Mouse (Mus musculus) bone marrow macrophage, adult 2 months (primary cell): ENCODE data around the gene Amn. TPM values are rescaled to one million over a fixed set of nuclear protein-coding genes. Genes with fewer than 3 reads are reported as not detected.
A peak's percentile ranks its signal among the peaks of the same experiment; 100 is the strongest.

Experiments used
- H3K27ac ChIP-seq: 2 replicates; pipeline ENCODE4 v1.5.1; 2012; ENCODE audit warnings: low read depth, low read length; ENCODE audit not compliant: insufficient read depth
- H3K4me1 ChIP-seq: 2 replicates; pipeline ENCODE4 v1.6.1; 2012; ENCODE audit warnings: low read length; ENCODE audit not compliant: control insufficient read depth, insufficient read depth
- H3K4me3 ChIP-seq: 2 replicates; pipeline ENCODE4 v1.5.1; 2012; ENCODE audit warnings: mild to moderate bottlenecking, low read length, moderate library complexity; ENCODE audit not compliant: insufficient read depth
- CTCF ChIP-seq: IDR thresholded peaks from 2 replicates; pipeline ENCODE4 v1.5.1; 2012; ENCODE audit warnings: low read depth, mild to moderate bottlenecking, low read length, moderate library complexity
- POLR2A ChIP-seq: IDR thresholded peaks from 2 replicates; pipeline ENCODE4 v1.6.1; 2012; ENCODE audit warnings: mild to moderate bottlenecking, low read depth, low read length, borderline replicate concordance
- polyA plus RNA-seq: library from polyadenylated mRNA; stranded (reverse); fragments of >200 nt; gene quantifications from 2 replicates; pipeline ENCODE4 v1.2.4, GENCODE M21; 2012; ENCODE audit not compliant: missing spikeins, insufficient read depth, insufficient read length

Amn gene
- polyA plus RNA-seq, 1 experiment = not detected

- Histone ChIP-seq H3K27ac (no peak overlapping the region), H3K4me3 (no peak overlapping the region), H3K4me1 (no peaks in the 10 kb centered on the region)
- TF ChIP-seq POLR2A = no peak
- no peak for TF ChIP-seq CTCF
Observed at GRCm38 (mm10) chr12:111265212-111265611, 5.7 kb upstream of the Amn start.

GRCm38 (mm10) chr12:111266592-111266991 is 4.3 kb upstream of the Amn start:
- Histone ChIP-seq H3K4me3 (no peak overlapping the region), H3K4me1 (no peaks in the 10 kb centered on the region), H3K27ac (no peak overlapping the region)
- TF ChIP-seq POLR2A = no peak
- TF ChIP-seq CTCF = no peak

DNA sequence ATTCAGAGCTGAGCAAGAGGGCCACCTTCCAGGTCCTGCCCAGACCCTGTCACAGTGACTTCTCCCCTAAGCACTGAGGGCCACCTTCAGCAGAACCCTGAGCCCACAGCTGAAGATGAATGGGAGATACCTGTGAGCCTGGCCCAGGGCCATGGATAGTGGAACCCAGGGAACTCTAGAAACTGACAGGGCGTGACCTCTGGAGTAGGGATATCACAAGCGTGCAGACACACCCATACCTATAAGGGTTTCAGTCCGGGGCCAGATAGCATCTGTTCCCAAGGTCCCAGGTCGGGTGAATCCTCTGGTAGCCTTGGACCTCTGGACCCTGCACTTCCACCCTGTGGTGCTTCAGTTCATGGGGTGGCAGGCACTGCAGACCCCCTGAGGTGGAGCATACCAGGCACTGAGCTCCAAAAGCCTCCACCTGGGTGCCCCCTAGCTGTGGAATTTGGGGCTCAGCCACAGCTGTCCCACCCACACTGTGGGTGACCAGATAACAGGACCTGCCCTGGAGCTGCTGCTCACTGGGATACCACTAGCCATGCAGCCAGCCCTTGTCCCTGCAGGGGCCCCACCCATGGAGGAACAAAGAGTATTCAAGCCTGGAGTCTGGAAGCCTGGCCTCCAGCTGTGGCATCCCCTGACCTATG is 3.1 kb upstream of the Amn start:
- TF ChIP-seq POLR2A = no peak
- no peak for TF ChIP-seq CTCF
- Histone ChIP-seq H3K27ac (no peak overlapping the region), H3K4me3 (no peak overlapping the region), H3K4me1 (no peaks in the 10 kb centered on the region)

- Histone ChIP-seq H3K27ac (no peak overlapping the region), H3K4me1 (no peaks in the 10 kb centered on the region), H3K4me3 (no peak overlapping the region)
- TF ChIP-seq POLR2A (no peak), CTCF (no peak)
Observed at GRCm38 (mm10) chr12:111271406-111271805, 511 bp downstream of the Amn start.

DNA sequence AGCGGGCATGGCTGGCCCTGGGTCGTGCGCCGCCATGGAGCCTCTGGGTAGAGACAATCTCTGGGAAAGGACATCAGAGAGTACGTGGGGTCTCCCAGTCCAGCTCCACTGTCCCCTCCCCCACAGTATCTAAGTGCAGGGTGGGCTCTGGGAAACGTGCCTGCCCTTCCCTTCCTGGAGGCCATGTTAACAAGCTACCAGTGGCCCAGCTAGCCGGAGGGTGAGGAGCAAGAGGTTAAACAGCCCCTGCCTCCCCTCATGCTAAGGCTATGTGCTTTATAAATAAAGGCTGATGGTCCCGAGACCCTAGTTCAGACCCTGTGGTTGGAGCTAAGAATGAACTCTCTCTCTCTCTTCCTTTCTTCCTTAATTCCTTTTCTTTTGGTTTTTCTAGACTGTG is 1.1 kb downstream of the Amn start:
- Histone ChIP-seq H3K4me1 (no peaks in the 10 kb centered on the region), H3K27ac (no peak overlapping the region), H3K4me3 (no peak overlapping the region)
- TF ChIP-seq POLR2A = no peak
- TF ChIP-seq CTCF = no peak

- TF ChIP-seq CTCF = peak; percentile 94
- TF ChIP-seq POLR2A = no peak
- no peaks in the 10 kb centered on the region for H3K4me1 ChIP-seq
Observed at GRCm38 (mm10) chr12:111272420-111272819, 1.5 kb downstream of the Amn start.

GRCm38 (mm10) chr12:111274006-111274405 is 3.1 kb downstream of the Amn start:
- TF ChIP-seq POLR2A (no peak), CTCF (no peak)
- Histone ChIP-seq H3K4me3 (peak overlapping the region; percentile 36), H3K27ac (no peak overlapping the region), H3K4me1 (no peaks in the 10 kb centered on the region)

More at GRCm38 (mm10) chr12:111272420-111272819, 1.5 kb downstream of the Amn start:
- Histone ChIP-seq H3K4me3 (no peak overlapping the region), H3K27ac (no peak overlapping the region)

DNA sequence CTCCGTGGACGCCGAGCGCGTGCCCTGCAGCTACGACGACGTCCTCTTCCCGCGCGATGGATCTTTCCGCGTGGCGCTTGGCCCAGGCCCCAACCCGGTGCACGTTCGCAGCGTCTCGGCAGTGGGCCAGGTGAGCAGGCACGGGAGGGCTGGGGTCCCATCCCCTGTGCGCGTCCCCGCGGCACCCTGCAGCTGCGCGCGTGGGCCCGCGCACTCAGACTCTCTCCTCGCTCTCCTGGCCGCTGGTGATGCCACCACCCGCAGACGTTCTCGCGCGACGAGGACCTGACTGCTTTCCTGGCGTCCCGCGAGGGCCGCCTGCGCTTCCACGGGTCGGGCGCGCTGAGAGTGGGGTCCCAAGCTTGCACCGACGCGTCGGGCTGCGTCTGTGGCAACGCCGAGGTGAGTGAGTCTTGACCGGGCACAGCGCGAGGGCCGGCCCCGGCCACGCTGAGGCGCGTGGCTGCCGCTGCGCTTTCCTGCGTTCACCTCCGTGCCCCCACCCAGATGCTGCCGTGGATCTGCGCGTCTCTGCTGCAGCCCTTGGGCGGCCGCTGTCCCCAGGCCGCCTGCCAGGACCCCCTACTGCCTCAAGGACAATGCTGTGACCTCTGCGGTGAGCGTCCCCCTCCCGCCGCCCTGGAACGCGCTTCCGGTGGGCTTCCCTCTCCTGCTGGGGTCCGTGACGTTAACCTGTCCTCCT is 3.7 kb downstream of the Amn start:
- Histone ChIP-seq H3K4me3 (peak overlapping the region; percentile 36), H3K4me1 (no peaks in the 10 kb centered on the region), H3K27ac (no peak overlapping the region)
- TF ChIP-seq CTCF = no peak
- no peak for TF ChIP-seq POLR2A

- no peak for TF ChIP-seq CTCF
- no peak for TF ChIP-seq POLR2A
- Histone ChIP-seq H3K4me1 (no peaks in the 10 kb centered on the region), H3K4me3 (peak overlapping the region; percentile 36), H3K27ac (no peak overlapping the region)
Observed at GRCm38 (mm10) chr12:111275150-111275841, 4.4 kb downstream of the Amn start.

DNA sequence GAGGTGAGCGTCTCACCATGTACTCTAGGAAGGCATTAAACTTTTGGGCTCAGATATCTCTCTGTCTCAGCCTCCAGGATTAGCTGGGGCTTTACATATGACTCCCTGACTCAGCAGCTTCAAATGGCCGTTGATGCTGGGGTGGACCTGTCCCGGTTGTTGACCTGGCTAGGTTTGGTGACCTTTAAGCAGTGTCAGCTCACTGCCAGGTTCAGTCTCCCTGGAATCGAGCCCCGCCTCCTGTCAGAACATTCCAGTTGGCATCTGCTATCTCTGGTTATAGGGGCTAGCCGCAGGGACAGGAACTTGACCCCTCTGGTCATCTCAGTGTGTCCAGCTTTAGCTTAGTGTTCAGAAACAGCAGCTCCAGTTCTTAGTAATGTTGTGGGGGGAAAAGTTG is 5.5 kb downstream of the Amn start:
- Histone ChIP-seq H3K4me1 (no peaks in the 10 kb centered on the region), H3K27ac (no peak overlapping the region), H3K4me3 (no peak overlapping the region)
- TF ChIP-seq POLR2A (no peak), CTCF (no peak)
